Mouse (Mus musculus) embryo, embryonic 10.5 days (tissue): ENCODE data around the gene Cdkal1.

Experiments used
- DNase-seq: peaks from one replicate; pipeline ENCODE4 v3.0.0-alpha.2; 2015; ENCODE audit warnings: low spot score

Cdkal1 gene

GRCm38 (mm10) chr13:29624929-29625328 is 230.5 kb downstream of the Cdkal1 start:
- DNase-seq, result no peak

- DNase-seq, result no peak
These were observed 231.7 kb downstream of the Cdkal1 start for GRCm38 (mm10) chr13:29623636-29624239.

- DNase-seq, result no peak
These were observed 233.6 kb downstream of the Cdkal1 start for GRCm38 (mm10) chr13:29621881-29622280.

GRCm38 (mm10) chr13:29621363-29621762 is 234.1 kb downstream of the Cdkal1 start:
- DNase-seq, result no peak

- no peak for DNase-seq
These were observed 234.6 kb downstream of the Cdkal1 start for GRCm38 (mm10) chr13:29620826-29621225.

GRCm38 (mm10) chr13:29616654-29617171 is 238.8 kb downstream of the Cdkal1 start:
- DNase-seq, result no peak

GRCm38 (mm10) chr13:29615987-29616386 is 239.5 kb downstream of the Cdkal1 start:
- DNase-seq, result no peak

- DNase-seq, result no peak
These were observed 240.4 kb downstream of the Cdkal1 start for GRCm38 (mm10) chr13:29615081-29615480.

GRCm38 (mm10) chr13:29610051-29610931 is 245.2 kb downstream of the Cdkal1 start:
- DNase-seq, result peak; percentile 50

GRCm38 (mm10) chr13:29609441-29609840 is 246.0 kb downstream of the Cdkal1 start:
- no peak for DNase-seq

GRCm38 (mm10) chr13:29604241-29604640 is 251.2 kb downstream of the Cdkal1 start:
- DNase-seq, result peak; percentile 87

GRCm38 (mm10) chr13:29603597-29603996 is 251.9 kb downstream of the Cdkal1 start:
- DNase-seq, result no peak

- no peak for DNase-seq
These were observed 254.4 kb downstream of the Cdkal1 start for GRCm38 (mm10) chr13:29601033-29601432.

GRCm38 (mm10) chr13:29599646-29600045 is 255.8 kb downstream of the Cdkal1 start:
- DNase-seq, result no peak

GRCm38 (mm10) chr13:29596735-29597134 is 258.7 kb downstream of the Cdkal1 start:
- no peak for DNase-seq

GRCm38 (mm10) chr13:29593096-29593495 is 262.4 kb downstream of the Cdkal1 start:
- DNase-seq, result no peak

GRCm38 (mm10) chr13:29590685-29591084 is 264.8 kb downstream of the Cdkal1 start:
- DNase-seq, result no peak

- no peak for DNase-seq
These were observed 265.3 kb downstream of the Cdkal1 start for GRCm38 (mm10) chr13:29590164-29590563.

GRCm38 (mm10) chr13:29588693-29589092 is 266.8 kb downstream of the Cdkal1 start:
- DNase-seq, result no peak

- DNase-seq, result no peak
These were observed 273.4 kb downstream of the Cdkal1 start for GRCm38 (mm10) chr13:29581762-29582700.

- no peak for DNase-seq
These were observed 274.7 kb downstream of the Cdkal1 start for GRCm38 (mm10) chr13:29580780-29581179.

- no peak for DNase-seq
These were observed 275.5 kb downstream of the Cdkal1 start for GRCm38 (mm10) chr13:29580009-29580408.
